Mouse (Mus musculus) ES-E14 (cell line): ENCODE measurements around the gene Slc15a4.

Experiments
- HCFC1 ChIP-seq: IDR thresholded peaks from 2 replicates; pipeline ENCODE4 v1.6.1; 2012; ENCODE audit warnings: low read length, inconsistent platforms, borderline replicate concordance; ENCODE audit not compliant: insufficient read depth
- MAFK ChIP-seq: IDR thresholded peaks from 2 replicates; pipeline ENCODE4 v1.6.1; 2014; ENCODE audit warnings: mild to moderate bottlenecking, low read depth, low read length, inconsistent platforms; ENCODE audit not compliant: insufficient read depth
- ZC3H11A ChIP-seq: IDR thresholded peaks from 2 replicates; pipeline ENCODE4 v1.6.1; 2012; ENCODE audit warnings: low read depth, mild to moderate bottlenecking, inconsistent platforms, low read length, borderline replicate concordance
- ZNF384 ChIP-seq: IDR thresholded peaks from 2 replicates; pipeline ENCODE4 v1.6.1; 2012; ENCODE audit warnings: low read depth, low read length, inconsistent platforms

DNA sequence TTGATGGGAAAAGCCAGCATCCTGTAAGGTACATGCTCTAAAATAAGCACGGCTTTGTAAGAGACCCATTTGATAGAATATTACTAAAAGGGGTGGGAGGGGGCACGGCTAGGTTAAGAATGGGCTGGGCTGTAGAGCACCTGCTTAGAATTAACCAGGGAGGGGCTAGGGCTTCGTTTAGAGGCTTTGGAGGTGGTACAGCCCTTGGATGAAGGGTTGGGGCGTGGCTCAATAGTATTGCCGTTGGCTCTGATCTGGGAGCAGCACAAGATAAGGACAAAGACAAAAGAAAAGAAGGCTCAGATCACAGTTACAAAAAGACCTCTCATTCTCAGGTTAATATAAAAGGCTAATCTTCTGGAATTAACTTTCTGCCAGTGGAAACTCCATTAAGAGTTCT, 27.6 kb upstream of the Slc15a4 start:
- TF ChIP-seq MAFK, result no peak
- TF ChIP-seq ZC3H11A, result no peak
- no peak for TF ChIP-seq ZNF384
- no peak for TF ChIP-seq HCFC1
